Mouse (Mus musculus) erythroblast, embryonic 14.5 days (primary cell): ENCODE measurements around the gene Ptpru.

ENCODE experiments used
- GATA1 ChIP-seq: IDR thresholded peaks from 2 replicates; pipeline ENCODE4 v1.6.1; 2012; ENCODE audit warnings: low read length, inconsistent platforms, mixed read lengths
- TAL1 ChIP-seq: IDR thresholded peaks from 3 replicates; pipeline ENCODE4 v1.6.1; 2012; ENCODE audit warnings: low read length, inconsistent platforms, mixed read lengths

GRCm38 (mm10) chr4:131762211-131762784, 75.8 kb downstream of the Ptpru start:
- TF ChIP-seq TAL1: no peak
- TF ChIP-seq GATA1: no peak
